Mouse (Mus musculus) liver, embryonic 14.5 days (tissue): ENCODE measurements around the gene Gpr37. TPM values are rescaled to one million over a fixed set of nuclear protein-coding genes. Genes with fewer than 3 reads are reported as not detected.

Source experiments
- ATAC-seq: fragments of 200-750 bp; cut with Nextera tagmentation; 2 replicates; pipeline ENCODE4 v1.8.0; 2017; ENCODE audit warnings: moderate number of reproducible peaks, mild to moderate bottlenecking, moderate library complexity; ENCODE audit not compliant: insufficient read depth
- DNase-seq, 3 experiments: peaks; one replicate each; pipeline ENCODE4 v3.0.0-alpha.2; 2012 to 2013; ENCODE audit warnings: low read depth in 3 of 3, low spot score in 3 of 3
- H3K27ac ChIP-seq: fragments of 300-500 bp; sonication (generic); 2 replicates; pipeline ENCODE4 v1.5.1; 2014; ENCODE audit warnings: moderate library complexity, mild to moderate bottlenecking, control low read depth, inconsistent platforms
- H3K27me3 ChIP-seq: fragments of 300-500 bp; sonication (generic); 2 replicates; pipeline ENCODE4 v1.6.1; 2014; ENCODE audit warnings: mild to moderate bottlenecking, low read length, moderate library complexity; ENCODE audit not compliant: control insufficient read depth, insufficient read depth
- H3K36me3 ChIP-seq: fragments of 300-500 bp; sonication (generic); replicated peaks from 2 replicates; pipeline ENCODE4 v1.6.1; 2014; ENCODE audit warnings: low read depth; ENCODE audit not compliant: control insufficient read depth, insufficient read depth
- H3K4me1 ChIP-seq, 2 experiments: fragments of 200-500 bp in 1 of 2; fragments of 300-500 bp in 1 of 2; sonication (generic) in 1 of 2; replicated peaks; 2 replicates each; pipeline ENCODE4 v1.6.1; 2012 to 2014; ENCODE audit warnings: antibody characterized with exemption in 1 of 2, inconsistent platforms in 1 of 2, low read length in 1 of 2; ENCODE audit not compliant: control insufficient read depth in 2 of 2, insufficient read depth in 2 of 2
- H3K4me2 ChIP-seq: fragments of 300-500 bp; sonication (generic); 2 replicates; pipeline ENCODE4 v1.6.1; 2014; ENCODE audit warnings: low read depth, mild to moderate bottlenecking, control low read depth, moderate library complexity
- H3K4me3 ChIP-seq, 2 experiments: fragments of 200-500 bp in 1 of 2; fragments of 300-500 bp in 1 of 2; sonication (generic) in 1 of 2; 2 replicates each; pipeline ENCODE4 v1.5.1; 2012 to 2014; ENCODE audit warnings: low read depth in 2 of 2, low read length in 2 of 2, mild to moderate bottlenecking in 2 of 2, control low read depth in 1 of 2, inconsistent platforms in 1 of 2, moderate library complexity in 1 of 2; ENCODE audit not compliant: insufficient read depth in 1 of 2
- H3K9ac ChIP-seq: fragments of 300-500 bp; sonication (generic); replicated peaks from 2 replicates; pipeline ENCODE4 v1.6.1; 2014; ENCODE audit warnings: mild to moderate bottlenecking, control low read depth, moderate library complexity
- H3K9me3 ChIP-seq: fragments of 300-500 bp; sonication (generic); 2 replicates; pipeline ENCODE4 v1.6.1; 2016; ENCODE audit warnings: low read length, mixed read lengths; ENCODE audit not compliant: control insufficient read depth
- CTCF ChIP-seq: IDR thresholded peaks from 2 replicates; pipeline ENCODE4 v1.5.1; 2016; ENCODE audit warnings: antibody characterized with exemption, low read depth, control low read depth
- EP300 ChIP-seq: IDR thresholded peaks from 2 replicates; pipeline ENCODE4 v1.6.1; 2016; ENCODE audit warnings: antibody characterized with exemption, low read depth
- WGBS: fragments of 180-500 bp; shearing (Covaris S2); extraction: QIAGEN DNeasy Blood & Tissue Kit; methylation state at CpG from one replicate; pipeline ENCODE4 v1.1.7; 2014; ENCODE audit not compliant: insufficient replicate concordance; 5-methylcytosine and 5-hydroxymethylcytosine counted together
- polyA plus RNA-seq, 2 experiments: library from polyadenylated mRNA; depleted of rRNA in 1 of 2; stranded (reverse) in 1 of 2; unstranded in 1 of 2; fragments of >200 nt; fragmentation: Nextera tagmentation in 1 of 2; extraction: Ambion mirVana in 1 of 2; gene quantifications; 2 replicates each; pipeline versions ENCODE4 v1.2.1 to v1.2.3; 2012 to 2014

Gene Gpr37
- polyA plus RNA-seq, 2 experiments, result 0.02 to 0.04 TPM

- Histone ChIP-seq H3K27ac (no peak overlapping the region), H3K9me3 (no peaks in the 10 kb centered on the region), H3K9ac (no peak overlapping the region), H3K36me3 (no peaks in the 10 kb centered on the region), H3K4me2 (no peak overlapping the region), H3K27me3 (no peaks in the 10 kb centered on the region), H3K4me1 (no peaks in the 10 kb centered on the region; a peak in 1 of 4 replicates), H3K4me3 (no peak overlapping the region)
- ATAC-seq (no peak), DNase-seq (no peak)
- TF ChIP-seq CTCF, result no peak
- no peak for TF ChIP-seq EP300
- 80% methylated on average over 3 of the region's 3 CpGs for WGBS
These were observed 30.4 kb downstream of the Gpr37 start for GRCm38 (mm10) chr6:25659924-25660675.

Other genes starting within 250 kb of the Gpr37 start
- gene Pot1a, start 118.5 kb upstream of the Gpr37 start, polyA plus RNA-seq (2012; rRNA removed), result 10.8 and 12.4 TPM in 2 replicates
- 26.5 and 26.6 TPM in 2 replicates for gene Pot1a, start 118.5 kb upstream of the Gpr37 start, polyA plus RNA-seq (2014; fragmentation: Nextera tagmentation; extraction: Ambion mirVana)